Mouse (Mus musculus): ENCODE measurements around the gene Olfr152. TPM values are rescaled to one million over a fixed set of nuclear protein-coding genes. Genes with fewer than 3 reads are reported as not detected.

Olfr152 gene
- polyA plus RNA-seq, 1 experiment from 2014 or later: not detected

Other genes with a start within 250 kb of the Olfr152 start
- gene Olfr153, start 247.7 kb upstream of the Olfr152 start, polyA plus RNA-seq (2014; fragmentation: Nextera tagmentation; extraction: Ambion mirVana): not detected in 2 replicates
- gene Olfr1128, start 233.9 kb upstream of the Olfr152 start, polyA plus RNA-seq (2014; fragmentation: Nextera tagmentation; extraction: Ambion mirVana): not detected in 2 replicates
- not detected in 2 replicates for gene Olfr1129, start 205.6 kb upstream of the Olfr152 start, polyA plus RNA-seq (2014; fragmentation: Nextera tagmentation; extraction: Ambion mirVana)
- gene Olfr1130, start 173.3 kb upstream of the Olfr152 start, polyA plus RNA-seq (2014; fragmentation: Nextera tagmentation; extraction: Ambion mirVana): not detected in 2 replicates
- not detected in 2 replicates for gene Olfr1131, start 152.4 kb upstream of the Olfr152 start, polyA plus RNA-seq (2014; fragmentation: Nextera tagmentation; extraction: Ambion mirVana)
- not detected in 2 replicates for gene Olfr1132, start 141.9 kb upstream of the Olfr152 start, polyA plus RNA-seq (2014; fragmentation: Nextera tagmentation; extraction: Ambion mirVana)
- not detected in 2 replicates for gene Olfr1133, start 132.1 kb upstream of the Olfr152 start, polyA plus RNA-seq (2014; fragmentation: Nextera tagmentation; extraction: Ambion mirVana)
- gene Olfr1134, start 121.0 kb upstream of the Olfr152 start, polyA plus RNA-seq (2014; fragmentation: Nextera tagmentation; extraction: Ambion mirVana): not detected in 2 replicates
- gene Olfr1135, start 105.8 kb upstream of the Olfr152 start, polyA plus RNA-seq (2014; fragmentation: Nextera tagmentation; extraction: Ambion mirVana): not detected in 2 replicates
- gene Olfr1136, start 85.5 kb upstream of the Olfr152 start, polyA plus RNA-seq (2014; fragmentation: Nextera tagmentation; extraction: Ambion mirVana): not detected in 2 replicates
- not detected in 2 replicates for gene Olfr1137, start 66.3 kb upstream of the Olfr152 start, polyA plus RNA-seq (2014; fragmentation: Nextera tagmentation; extraction: Ambion mirVana)
- gene Olfr1138, start 39.5 kb upstream of the Olfr152 start, polyA plus RNA-seq (2014; fragmentation: Nextera tagmentation; extraction: Ambion mirVana): not detected in 2 replicates
- gene Olfr1140, start 35.7 kb upstream of the Olfr152 start, polyA plus RNA-seq (2014; fragmentation: Nextera tagmentation; extraction: Ambion mirVana): not detected in 2 replicates
- gene Olfr1141, start 25.5 kb upstream of the Olfr152 start, polyA plus RNA-seq (2014; fragmentation: Nextera tagmentation; extraction: Ambion mirVana): not detected in 2 replicates
- not detected in 2 replicates for gene Olfr1143, start 21.1 kb downstream of the Olfr152 start, polyA plus RNA-seq (2014; fragmentation: Nextera tagmentation; extraction: Ambion mirVana)
- gene Olfr1145, start 30.3 kb downstream of the Olfr152 start, polyA plus RNA-seq (2014; fragmentation: Nextera tagmentation; extraction: Ambion mirVana): not detected in 2 replicates
- gene Olfr1148, start 51.0 kb downstream of the Olfr152 start, polyA plus RNA-seq (2014; fragmentation: Nextera tagmentation; extraction: Ambion mirVana): not detected in 2 replicates
- not detected in 2 replicates for gene Olfr1150-ps1, start 64.5 kb downstream of the Olfr152 start, polyA plus RNA-seq (2014; fragmentation: Nextera tagmentation; extraction: Ambion mirVana)
- not detected in 2 replicates for gene Olfr1151, start 76.4 kb downstream of the Olfr152 start, polyA plus RNA-seq (2014; fragmentation: Nextera tagmentation; extraction: Ambion mirVana)
- 0.03 TPM in 1 of 2 replicates, not detected in the other for gene Olfr1152, start 87.0 kb downstream of the Olfr152 start, polyA plus RNA-seq (2014; fragmentation: Nextera tagmentation; extraction: Ambion mirVana)
- not detected in 2 replicates for gene Olfr1153, start 115.5 kb downstream of the Olfr152 start, polyA plus RNA-seq (2014; fragmentation: Nextera tagmentation; extraction: Ambion mirVana)
- not detected in 2 replicates for gene Olfr1154, start 125.7 kb downstream of the Olfr152 start, polyA plus RNA-seq (2014; fragmentation: Nextera tagmentation; extraction: Ambion mirVana)
- not detected in 2 replicates for gene Olfr1155, start 165.7 kb downstream of the Olfr152 start, polyA plus RNA-seq (2014; fragmentation: Nextera tagmentation; extraction: Ambion mirVana)
- gene Olfr1156, start 173.6 kb downstream of the Olfr152 start, polyA plus RNA-seq (2014; fragmentation: Nextera tagmentation; extraction: Ambion mirVana): not detected in 2 replicates
- not detected in 2 replicates for gene Olfr1157, start 188.8 kb downstream of the Olfr152 start, polyA plus RNA-seq (2014; fragmentation: Nextera tagmentation; extraction: Ambion mirVana)
- gene Olfr74, start 195.2 kb downstream of the Olfr152 start, polyA plus RNA-seq (2014; fragmentation: Nextera tagmentation; extraction: Ambion mirVana): not detected in 2 replicates
- not detected in 2 replicates for gene Olfr1158, start 210.6 kb downstream of the Olfr152 start, polyA plus RNA-seq (2014; fragmentation: Nextera tagmentation; extraction: Ambion mirVana)
- not detected in 2 replicates for gene Olfr1160, start 228.8 kb downstream of the Olfr152 start, polyA plus RNA-seq (2014; fragmentation: Nextera tagmentation; extraction: Ambion mirVana)
- not detected in 2 replicates for gene Olfr1161, start 243.3 kb downstream of the Olfr152 start, polyA plus RNA-seq (2014; fragmentation: Nextera tagmentation; extraction: Ambion mirVana)

Measured in forebrain, embryonic 11.5 days (tissue).